Mouse (Mus musculus) spleen, adult 2 months (tissue): ENCODE data around the gene Grasp.

Source experiments
- CTCF ChIP-seq: fragments of 200-500 bp; IDR thresholded peaks from 2 replicates; pipeline ENCODE4 v1.5.1; 2011; ENCODE audit warnings: mild to moderate bottlenecking, inconsistent platforms; ENCODE audit not compliant: insufficient read depth, insufficient read length, insufficient replicate concordance; ENCODE audit errors: extremely low read depth
- POLR2A ChIP-seq: fragments of 200-500 bp; IDR thresholded peaks from 2 replicates; pipeline ENCODE4 v1.6.1; 2011; ENCODE audit warnings: low read depth, low read length, inconsistent platforms

DNA sequence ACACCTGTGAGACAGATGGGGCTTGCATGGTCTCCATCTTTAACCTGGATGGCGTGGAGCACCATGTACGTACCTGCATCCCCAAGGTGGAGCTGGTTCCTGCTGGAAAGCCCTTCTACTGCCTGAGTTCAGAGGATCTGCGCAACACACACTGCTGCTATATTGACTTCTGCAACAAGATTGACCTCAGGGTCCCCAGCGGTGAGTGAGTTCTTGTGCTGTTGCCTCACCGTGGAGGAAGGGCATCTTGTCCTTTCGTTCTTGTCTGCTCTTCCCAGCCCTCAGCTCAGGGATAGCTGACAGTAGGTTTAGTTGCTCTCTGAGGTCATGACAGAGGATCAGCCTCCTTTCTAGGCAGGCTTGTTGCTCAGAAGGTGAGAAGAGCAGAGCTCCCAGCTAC is 30.0 kb upstream of the Grasp start:
- TF ChIP-seq CTCF (no peak), POLR2A (no peak)
